Mouse (Mus musculus) heart, postnatal 4 days (tissue): ENCODE results near the gene Son. TPM values are rescaled to one million over a fixed set of nuclear protein-coding genes. Genes with fewer than 3 reads are reported as not detected.

Experiments
- DNase-seq: peaks from one replicate; pipeline ENCODE4 v3.0.0; 2021
- total RNA-seq, 2 experiments: library from RNA; stranded (reverse); gene quantifications; 2 replicates each; pipeline ENCODE4 v1.2.3; 2021

The Son gene
- 100 to 1,000 TPM; 234 to 236 TPM for total RNA-seq

GRCm38 (mm10) chr16:91647461-91648219 is at the start of gene Son:
TSS of gene Son (plus strand) at chr16:91647506.
- peak; percentile 96 for DNase-seq

- DNase-seq = peak; percentile 99
Measured at GRCm38 (mm10) chr16:91597672-91598010, 49.7 kb upstream of the Son start, which contains the start of gene Tmem50b. TSS of gene Tmem50b (minus strand) at chr16:91597800.

GRCm38 (mm10) chr16:91599242-91599641 is 48.1 kb upstream of the Son start:
- no peak for DNase-seq

DNA sequence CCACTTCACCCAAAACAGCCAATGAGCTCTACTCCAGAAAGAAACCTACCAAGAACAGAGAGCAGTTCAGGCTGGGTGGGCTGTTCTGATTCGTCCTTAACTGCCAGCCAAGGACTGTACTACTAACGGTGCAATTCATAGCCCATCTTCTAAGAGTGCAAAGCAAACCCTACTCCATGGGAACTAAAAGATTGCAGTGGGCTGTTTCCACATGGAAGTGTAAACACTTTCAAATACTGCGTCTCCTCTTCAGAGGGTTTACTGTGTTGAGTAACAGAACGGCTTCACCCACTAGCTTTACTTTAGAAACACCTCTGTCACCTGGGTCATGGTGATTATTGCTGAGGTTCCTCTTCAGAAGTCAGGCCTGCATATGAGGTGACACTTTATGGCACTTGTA is 46.2 kb upstream of the Son start:
- no peak for DNase-seq

DNA sequence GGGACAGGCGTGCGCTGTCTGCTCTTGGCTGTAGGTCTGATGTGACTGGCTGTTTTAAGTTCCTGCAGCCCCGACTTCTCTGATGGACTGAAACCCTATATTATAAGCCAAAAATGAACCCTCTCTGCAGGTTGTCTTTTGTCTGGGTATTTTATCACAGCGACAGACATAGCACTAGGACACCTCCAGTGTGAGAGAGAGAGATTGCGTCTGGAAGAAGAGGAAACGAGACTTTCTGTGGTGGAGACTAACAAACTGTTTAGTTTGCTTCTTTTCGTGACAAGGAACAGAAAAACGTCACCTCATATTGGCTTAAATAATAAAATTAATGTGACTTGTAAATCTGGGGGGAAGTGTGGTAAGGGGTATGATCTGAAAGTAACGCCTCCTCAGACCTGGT is 45.6 kb upstream of the Son start:
- no peak for DNase-seq

DNA sequence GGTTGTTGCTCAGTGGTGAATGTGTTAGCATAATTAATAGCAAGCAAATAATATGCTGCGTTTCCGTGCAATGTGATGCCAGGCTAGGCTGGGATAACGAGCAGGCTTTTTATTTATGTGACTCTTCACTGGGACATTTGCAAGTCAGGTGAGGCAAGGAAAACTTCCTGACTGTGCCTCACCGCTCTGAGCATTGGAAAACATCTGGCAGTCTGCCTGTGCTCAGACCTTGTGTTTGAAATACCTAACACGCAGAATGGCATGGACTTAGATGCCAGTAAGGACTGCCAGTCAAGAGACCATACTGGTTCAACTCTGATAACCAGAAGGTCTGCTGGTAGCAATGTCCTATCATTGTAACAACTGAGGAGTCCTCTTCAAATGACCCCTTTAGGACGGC is 42.1 kb upstream of the Son start:
- peak; percentile 56 for DNase-seq

- no peak for DNase-seq
Measured at GRCm38 (mm10) chr16:91606958-91607357, 40.3 kb upstream of the Son start.

DNA sequence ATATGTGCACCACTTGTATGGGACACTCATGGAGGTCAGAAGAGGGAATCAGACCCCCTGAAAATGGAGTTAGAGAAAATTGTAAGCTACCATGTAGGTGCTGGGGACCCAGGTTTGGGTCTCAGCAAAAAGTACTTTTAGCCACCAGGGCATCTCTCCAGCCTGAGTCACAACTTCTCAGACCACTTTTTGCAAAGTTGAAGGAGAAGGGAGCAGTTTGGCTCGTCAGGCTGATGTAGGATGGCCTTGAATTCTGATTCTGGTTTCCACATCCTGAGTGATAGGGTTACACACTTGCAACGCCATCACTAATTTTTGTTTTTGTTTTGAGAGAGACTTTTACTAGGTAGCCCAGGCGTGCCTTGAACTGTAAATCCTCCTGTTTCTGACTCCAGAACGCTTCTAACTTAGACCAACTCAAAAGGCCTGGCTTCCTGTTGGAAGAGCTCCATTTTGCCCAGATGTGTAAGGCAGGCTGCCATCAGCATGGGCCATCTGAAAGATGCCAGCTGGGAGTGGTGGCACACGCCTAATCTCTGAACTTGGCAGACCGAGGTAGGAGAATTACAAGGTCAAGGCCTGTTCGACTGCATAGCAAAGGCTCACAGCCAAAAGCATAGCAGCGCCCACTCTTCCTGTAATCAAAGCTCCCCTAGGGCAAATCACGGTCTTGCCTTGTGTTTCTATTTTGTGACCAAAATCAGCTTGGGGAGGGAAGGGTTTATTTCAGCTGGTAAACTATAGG is 37.6 kb upstream of the Son start:
- DNase-seq = peak; percentile 61

GRCm38 (mm10) chr16:91611248-91611647 is 36.1 kb upstream of the Son start:
- DNase-seq = no peak

- DNase-seq = no peak
Measured at GRCm38 (mm10) chr16:91612525-91612924, 34.8 kb upstream of the Son start.

DNA sequence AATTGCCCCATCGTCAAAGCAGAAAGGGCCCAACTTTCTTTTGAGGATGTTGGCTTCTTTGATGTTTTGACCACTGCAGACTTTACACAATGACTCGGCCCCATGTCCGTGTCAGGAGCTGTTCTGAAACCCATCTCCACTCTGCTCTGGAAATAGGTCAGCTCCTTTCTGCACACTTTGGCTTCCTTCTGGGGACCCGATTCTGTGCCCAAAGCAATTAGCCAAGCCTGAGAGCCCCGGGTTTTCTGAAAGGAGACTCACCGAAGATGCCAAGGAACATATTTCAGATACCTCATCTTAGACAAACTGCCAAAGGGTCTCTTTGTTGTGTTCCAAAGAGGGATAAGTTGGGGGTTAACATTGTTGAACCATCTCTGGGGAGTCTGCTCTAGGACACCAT is 32.8 kb upstream of the Son start:
- no peak for DNase-seq

DNA sequence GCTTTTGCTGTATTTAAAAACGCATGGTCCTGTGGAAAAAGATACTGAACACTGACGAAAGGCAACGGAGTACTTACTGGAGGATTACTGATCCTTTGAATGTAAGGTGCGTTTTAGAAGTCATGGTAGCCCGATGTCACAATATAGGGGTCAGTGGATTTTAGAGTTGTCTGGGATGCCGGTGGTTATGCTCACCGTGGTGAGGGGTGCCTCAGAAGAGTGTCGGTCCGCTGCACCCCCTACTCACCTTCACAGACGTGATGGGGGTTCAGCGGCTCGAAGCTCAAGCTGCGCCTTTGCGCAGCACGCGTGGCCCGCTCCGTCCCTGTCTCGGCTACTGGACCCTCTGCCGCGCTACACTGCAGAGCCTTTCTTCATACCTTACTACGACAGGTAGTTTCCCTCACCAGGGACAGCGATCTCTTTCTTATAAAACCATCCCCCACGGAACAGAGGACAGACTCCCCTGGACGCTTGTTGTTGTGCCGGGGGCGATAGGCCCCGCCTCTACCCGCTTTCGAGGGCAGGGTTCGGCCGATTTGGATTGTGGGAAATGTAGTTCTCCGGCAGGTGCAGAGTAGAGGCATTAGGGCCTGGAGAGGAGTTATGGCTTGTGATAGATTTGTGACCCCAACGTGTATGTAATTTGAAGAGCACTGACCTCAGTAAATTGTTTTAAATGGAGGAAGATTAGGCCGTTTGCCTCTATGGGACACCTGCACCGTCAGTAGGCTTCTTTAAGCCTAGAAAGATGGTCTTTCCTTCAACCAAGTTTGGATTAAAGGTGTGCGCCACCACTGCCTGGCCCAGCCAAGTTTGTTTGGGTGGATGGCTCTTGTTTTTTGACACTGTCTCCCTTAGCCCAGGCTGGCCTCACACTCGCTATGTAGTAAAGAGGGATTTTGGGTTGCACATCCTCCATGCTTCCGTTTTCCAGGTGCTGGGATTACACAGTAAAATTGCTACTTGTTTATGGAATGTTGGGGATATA is 28.5 kb upstream of the Son start, which contains the start of gene Dnajc28:
TSS of gene Dnajc28 (minus strand) at position 516 of the 991 bp plus-strand sequence.
- peak; percentile 77 for DNase-seq

- DNase-seq = no peak
Measured at GRCm38 (mm10) chr16:91620185-91620584, 27.1 kb upstream of the Son start.

- no peak for DNase-seq
Measured at GRCm38 (mm10) chr16:91620991-91621390, 26.3 kb upstream of the Son start.

- DNase-seq = no peak
Measured at GRCm38 (mm10) chr16:91623074-91623473, 24.2 kb upstream of the Son start.

DNA sequence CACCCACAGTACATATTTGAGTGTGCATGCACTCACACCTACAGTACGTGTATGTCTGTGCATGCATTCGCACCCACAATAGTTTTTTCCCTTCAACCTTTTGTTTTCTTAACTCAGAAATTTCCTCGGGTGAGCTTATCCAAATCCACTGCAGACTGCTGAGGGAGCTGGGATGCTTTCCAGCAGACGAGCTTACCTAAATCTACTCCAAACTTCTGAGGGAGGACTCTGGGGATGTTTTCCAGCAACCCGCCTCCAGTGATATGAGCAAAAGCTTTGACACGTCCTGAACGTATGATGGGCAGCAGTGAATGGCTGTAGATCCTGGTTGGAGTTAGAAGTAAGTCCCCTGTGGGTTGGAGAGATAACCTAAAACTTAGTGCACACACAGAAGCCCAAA is 19.5 kb upstream of the Son start:
- no peak for DNase-seq

- no peak for DNase-seq
Measured at GRCm38 (mm10) chr16:91628673-91629072, 18.6 kb upstream of the Son start.

- DNase-seq = no peak
Measured at GRCm38 (mm10) chr16:91629749-91630148, 17.6 kb upstream of the Son start.

- no peak for DNase-seq
Measured at GRCm38 (mm10) chr16:91630584-91630983, 16.7 kb upstream of the Son start.

GRCm38 (mm10) chr16:91632439-91632838 is 14.9 kb upstream of the Son start:
- no peak for DNase-seq

DNA sequence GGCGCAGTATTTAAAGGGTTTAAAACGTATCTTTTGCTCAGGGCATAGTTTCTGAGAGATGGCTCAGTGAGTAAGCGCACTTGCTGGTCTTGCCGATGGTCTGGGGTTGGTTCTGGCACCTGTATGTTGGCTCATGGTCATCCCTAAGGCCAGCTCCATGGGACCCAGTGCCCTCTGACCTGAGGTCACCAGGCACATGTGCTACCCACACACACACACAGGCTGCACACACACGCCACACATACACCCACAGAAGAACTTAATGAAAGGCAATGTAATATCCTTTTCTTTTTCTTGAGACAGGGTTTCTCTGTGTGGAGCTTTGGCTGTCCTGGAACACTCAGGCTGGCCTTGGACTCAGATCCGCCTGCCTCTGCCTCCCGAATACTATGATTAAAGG is 14.4 kb upstream of the Son start:
- no peak for DNase-seq

DNA sequence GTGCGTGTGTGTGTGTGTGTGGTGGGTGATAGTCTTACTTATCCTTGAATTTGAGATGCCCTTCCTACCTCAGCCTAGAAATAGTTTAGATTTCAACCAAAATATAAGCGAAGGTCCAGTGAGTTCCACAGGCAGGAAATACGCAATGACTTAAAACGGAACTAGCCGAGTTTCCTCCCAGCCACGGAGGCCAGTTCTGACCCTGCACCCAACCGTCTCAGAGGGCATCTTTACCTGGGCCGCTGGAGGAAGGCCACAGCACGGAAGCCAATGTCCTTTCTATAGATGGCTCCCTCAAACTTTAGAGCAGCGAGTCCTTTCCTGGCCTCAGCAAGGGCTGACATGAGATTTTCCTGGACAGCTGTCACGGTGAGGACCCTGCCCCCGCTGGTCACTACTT is 13.7 kb upstream of the Son start:
- DNase-seq = no peak

DNA sequence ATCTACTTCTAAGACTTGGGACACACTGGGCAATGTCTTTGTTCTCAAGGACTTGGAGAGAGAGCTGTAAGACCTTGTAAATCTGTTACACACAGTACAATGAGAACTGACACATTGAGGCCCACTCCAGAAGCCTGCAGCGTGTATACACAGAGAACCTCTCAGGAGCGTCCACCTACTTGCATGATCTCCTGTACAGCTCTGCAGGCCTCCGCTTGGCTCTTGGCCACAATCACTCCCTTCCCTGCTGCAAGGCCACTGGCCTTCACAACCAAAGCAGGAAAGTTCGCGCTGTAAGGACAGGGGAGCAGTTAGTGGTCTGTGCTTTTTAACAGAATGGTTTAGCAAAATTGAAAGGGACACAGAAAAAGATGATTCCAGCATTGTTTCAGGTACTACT is 8.1 kb upstream of the Son start:
- DNase-seq = no peak
